Mouse (Mus musculus) liver, embryonic 14.5 days (tissue): ENCODE measurements at regions not wholly inside any gene's neighbourhood (a gene's known extent, or its start where the extent isn't known, plus 50 kb on each side); places are given as distances from the start of the nearest gene placed in this dataset.

Source experiments
- ATAC-seq: fragments of 200-750 bp; cut with Nextera tagmentation; 2 replicates; pipeline ENCODE4 v1.8.0; 2017; ENCODE audit warnings: moderate number of reproducible peaks, mild to moderate bottlenecking, moderate library complexity; ENCODE audit not compliant: insufficient read depth
- DNase-seq, 3 experiments: peaks; one replicate each; pipeline ENCODE4 v3.0.0-alpha.2; 2012 to 2013; ENCODE audit warnings: low read depth in 3 of 3, low spot score in 3 of 3
- H3K27ac ChIP-seq: fragments of 300-500 bp; sonication (generic); 2 replicates; pipeline ENCODE4 v1.5.1; 2014; ENCODE audit warnings: moderate library complexity, mild to moderate bottlenecking, control low read depth, inconsistent platforms
- H3K27me3 ChIP-seq: fragments of 300-500 bp; sonication (generic); 2 replicates; pipeline ENCODE4 v1.6.1; 2014; ENCODE audit warnings: mild to moderate bottlenecking, low read length, moderate library complexity; ENCODE audit not compliant: control insufficient read depth, insufficient read depth
- H3K36me3 ChIP-seq: fragments of 300-500 bp; sonication (generic); replicated peaks from 2 replicates; pipeline ENCODE4 v1.6.1; 2014; ENCODE audit warnings: low read depth; ENCODE audit not compliant: control insufficient read depth, insufficient read depth
- H3K4me1 ChIP-seq, 2 experiments: fragments of 200-500 bp in 1 of 2; fragments of 300-500 bp in 1 of 2; sonication (generic) in 1 of 2; replicated peaks; 2 replicates each; pipeline ENCODE4 v1.6.1; 2012 to 2014; ENCODE audit warnings: antibody characterized with exemption in 1 of 2, inconsistent platforms in 1 of 2, low read length in 1 of 2; ENCODE audit not compliant: control insufficient read depth in 2 of 2, insufficient read depth in 2 of 2
- H3K4me2 ChIP-seq: fragments of 300-500 bp; sonication (generic); 2 replicates; pipeline ENCODE4 v1.6.1; 2014; ENCODE audit warnings: low read depth, mild to moderate bottlenecking, control low read depth, moderate library complexity
- H3K4me3 ChIP-seq, 2 experiments: fragments of 200-500 bp in 1 of 2; fragments of 300-500 bp in 1 of 2; sonication (generic) in 1 of 2; 2 replicates each; pipeline ENCODE4 v1.5.1; 2012 to 2014; ENCODE audit warnings: low read depth in 2 of 2, low read length in 2 of 2, mild to moderate bottlenecking in 2 of 2, control low read depth in 1 of 2, inconsistent platforms in 1 of 2, moderate library complexity in 1 of 2; ENCODE audit not compliant: insufficient read depth in 1 of 2
- H3K9ac ChIP-seq: fragments of 300-500 bp; sonication (generic); replicated peaks from 2 replicates; pipeline ENCODE4 v1.6.1; 2014; ENCODE audit warnings: mild to moderate bottlenecking, control low read depth, moderate library complexity
- H3K9me3 ChIP-seq: fragments of 300-500 bp; sonication (generic); 2 replicates; pipeline ENCODE4 v1.6.1; 2016; ENCODE audit warnings: low read length, mixed read lengths; ENCODE audit not compliant: control insufficient read depth
- CTCF ChIP-seq: IDR thresholded peaks from 2 replicates; pipeline ENCODE4 v1.5.1; 2016; ENCODE audit warnings: antibody characterized with exemption, low read depth, control low read depth
- EP300 ChIP-seq: IDR thresholded peaks from 2 replicates; pipeline ENCODE4 v1.6.1; 2016; ENCODE audit warnings: antibody characterized with exemption, low read depth
- WGBS: fragments of 180-500 bp; shearing (Covaris S2); extraction: QIAGEN DNeasy Blood & Tissue Kit; methylation state at CpG from one replicate; pipeline ENCODE4 v1.1.7; 2014; ENCODE audit not compliant: insufficient replicate concordance; 5-methylcytosine and 5-hydroxymethylcytosine counted together

- no peak for TF ChIP-seq CTCF
- TF ChIP-seq EP300, result no peak
- H3K4me3 ChIP-seq, result no peak overlapping the region
- H3K36me3 ChIP-seq, result no peaks in the 10 kb centered on the region
- no peaks in the 10 kb centered on the region for H3K9me3 ChIP-seq
- H3K4me2 ChIP-seq, result no peak overlapping the region
- WGBS, result 52% methylated on average over 4 of the region's 4 CpGs
- H3K9ac ChIP-seq, result no peak overlapping the region
- H3K4me1 ChIP-seq, result no peaks in the 10 kb centered on the region
- ATAC-seq (no peak), DNase-seq (no peak)
- H3K27me3 ChIP-seq, result no peaks in the 10 kb centered on the region
- no peak overlapping the region for H3K27ac ChIP-seq
Measured at GRCm38 (mm10) chr3:45523281-45523680, 145.1 kb downstream of the Pcdh10 start.

GRCm38 (mm10) chr3:45547091-45547490, 168.9 kb downstream of the Pcdh10 start:
- no peak for DNase-seq
- H3K4me2 ChIP-seq, result no peak overlapping the region
- TF ChIP-seq CTCF, result no peak
- H3K27ac ChIP-seq, result no peak overlapping the region
- no peak overlapping the region for H3K4me3 ChIP-seq
- no peaks in the 10 kb centered on the region for H3K9me3 ChIP-seq
- H3K9ac ChIP-seq, result no peak overlapping the region
- no peaks in the 10 kb centered on the region for H3K4me1 ChIP-seq
- 55% methylated on average over 3 of the region's 3 CpGs for WGBS
- no peaks in the 10 kb centered on the region for H3K27me3 ChIP-seq
- no peak for ATAC-seq
- no peaks in the 10 kb centered on the region for H3K36me3 ChIP-seq

DNA sequence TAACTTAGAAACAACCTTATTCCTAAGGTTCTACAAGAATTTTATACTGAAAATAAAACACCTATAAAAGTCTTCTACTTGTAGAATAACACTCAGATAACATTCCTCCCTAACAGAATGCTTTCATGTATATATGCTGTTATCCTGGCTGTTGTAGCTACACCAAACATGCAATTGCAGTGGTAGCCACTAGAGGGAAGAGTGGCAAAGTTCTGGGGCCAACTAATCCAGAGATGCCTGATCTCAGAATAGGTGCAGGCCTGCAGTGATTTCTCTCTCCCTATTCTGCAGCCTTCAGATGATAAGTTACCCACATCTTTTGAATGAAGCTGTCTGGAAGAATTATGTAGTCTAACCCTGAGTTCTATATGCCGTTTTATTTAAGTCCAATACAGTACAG, 177.5 kb downstream of the Pcdh10 start:
- TF ChIP-seq CTCF (peak; percentile 38; the same call in 1 of the 2 replicates), EP300 (no peak)
- Histone ChIP-seq H3K4me3 (no peak overlapping the region), H3K36me3 (no peaks in the 10 kb centered on the region), H3K9me3 (no peaks in the 10 kb centered on the region), H3K4me2 (no peak overlapping the region), H3K4me1 (no peaks in the 10 kb centered on the region), H3K9ac (no peak overlapping the region), H3K27me3 (no peaks in the 10 kb centered on the region), H3K27ac (no peak overlapping the region)
- DNase-seq (no peak), ATAC-seq (no peak)
- WGBS, result 28% methylated on average over 1 of the region's 1 CpGs

- Histone ChIP-seq H3K4me2 (no peak overlapping the region), H3K9me3 (no peaks in the 10 kb centered on the region), H3K4me3 (no peak overlapping the region), H3K27me3 (no peaks in the 10 kb centered on the region), H3K27ac (no peak overlapping the region), H3K4me1 (no peaks in the 10 kb centered on the region), H3K9ac (no peak overlapping the region), H3K36me3 (no peaks in the 10 kb centered on the region)
- ATAC-seq (no peak), DNase-seq (no peak)
- WGBS, result 77% methylated on average over 1 of the region's 1 CpGs
- TF ChIP-seq EP300 (no peak), CTCF (no peak)
Measured at GRCm38 (mm10) chr3:45572995-45573394, 194.8 kb downstream of the Pcdh10 start.

- Histone ChIP-seq H3K9ac (no peak overlapping the region), H3K4me1 (no peaks in the 10 kb centered on the region), H3K36me3 (no peaks in the 10 kb centered on the region), H3K4me3 (no peak overlapping the region), H3K27me3 (no peaks in the 10 kb centered on the region), H3K27ac (no peak overlapping the region), H3K4me2 (no peak overlapping the region), H3K9me3 (no peaks in the 10 kb centered on the region)
- WGBS, result 75% methylated on average over 1 of the region's 1 CpGs
- ATAC-seq (no peak), DNase-seq (no peak)
- TF ChIP-seq CTCF (no peak), EP300 (no peak)
Measured at GRCm38 (mm10) chr3:45577035-45577434, 198.8 kb downstream of the Pcdh10 start.
